Mouse (Mus musculus): ENCODE data around the gene Ptprs. TPM values are rescaled to one million over a fixed set of nuclear protein-coding genes. Genes with fewer than 3 reads are reported as not detected.

Gene Ptprs
- polyA plus RNA-seq, 1 experiment from 2014 or later = 172 TPM

GRCm38 (mm10) chr17:56427857-56428256 is 48.4 kb downstream of the Ptprs start:
- peaks cover 38% of the 10 kb centered on the region for H3K27me3 ChIP-seq (ENCODE audit: insufficient read depth, poor library complexity, severe bottlenecking)

GRCm38 (mm10) chr17:56425941-56426340 is 50.3 kb downstream of the Ptprs start:
- H3K4me3 ChIP-seq = peak overlapping the region; percentile 57
- no peaks in the 10 kb centered on the region for H3K9me3 ChIP-seq
- no peak for DNase-seq (ENCODE audit: low spot score)
- peaks cover 93% of the 10 kb centered on the region for H3K36me3 ChIP-seq
- H3K27ac ChIP-seq = peak overlapping the region; percentile 85
- H3K27me3 ChIP-seq (ENCODE audit: insufficient read depth, poor library complexity, severe bottlenecking) = peaks cover 38% of the 10 kb centered on the region
- H3K4me1 ChIP-seq (replicated peaks) = peaks cover 21% of the 10 kb centered on the region
- WGBS = 37% methylated on average over 3 of the region's 3 CpGs

More at GRCm38 (mm10) chr17:56427857-56428256, 48.4 kb downstream of the Ptprs start:
- 78% methylated on average over 28 of the region's 28 CpGs for WGBS
- Histone ChIP-seq H3K27ac (no peak overlapping the region), H3K4me1 (replicated peaks) (peaks cover 21% of the 10 kb centered on the region), H3K4me3 (no peak overlapping the region), H3K9me3 (no peaks in the 10 kb centered on the region), H3K36me3 (peaks cover 94% of the 10 kb centered on the region)
- no peak for DNase-seq (ENCODE audit: low spot score)

GRCm38 (mm10) chr17:56425584-56425914 is 50.7 kb downstream of the Ptprs start:
- under 1% methylated on average over 44 of the region's 47 CpGs for WGBS
- Histone ChIP-seq H3K4me3 (peak overlapping the region; percentile 57), H3K4me1 (replicated peaks) (peaks cover 21% of the 10 kb centered on the region), H3K27ac (peak overlapping the region; percentile 85), H3K36me3 (peaks cover 93% of the 10 kb centered on the region), H3K9me3 (no peaks in the 10 kb centered on the region), H3K27me3 (ENCODE audit: insufficient read depth, poor library complexity, severe bottlenecking) (peaks cover 38% of the 10 kb centered on the region)
- DNase-seq (ENCODE audit: low spot score) = peak; percentile 85

- DNase-seq (ENCODE audit: low spot score) = peak; percentile 69
- WGBS = 10% methylated on average over 75 of the region's 77 CpGs
- peak overlapping the region; percentile 57 for H3K4me3 ChIP-seq
- peaks cover 21% of the 10 kb centered on the region for H3K4me1 ChIP-seq (replicated peaks)
- H3K36me3 ChIP-seq = peaks cover 98% of the 10 kb centered on the region
- peak overlapping the region; percentile 85 for H3K27ac ChIP-seq
- H3K27me3 ChIP-seq (ENCODE audit: insufficient read depth, poor library complexity, severe bottlenecking) = peaks cover 38% of the 10 kb centered on the region
- H3K9me3 ChIP-seq = no peaks in the 10 kb centered on the region
Observed at GRCm38 (mm10) chr17:56424726-56425583, 51.3 kb downstream of the Ptprs start.

GRCm38 (mm10) chr17:56420022-56420421 is 56.3 kb downstream of the Ptprs start:
- Histone ChIP-seq H3K9me3 (no peaks in the 10 kb centered on the region), H3K36me3 (peaks cover 98% of the 10 kb centered on the region), H3K27me3 (ENCODE audit: insufficient read depth, poor library complexity, severe bottlenecking) (peaks cover 5% of the 10 kb centered on the region; the same call in 1 of the 2 replicates), H3K27ac (no peak overlapping the region), H3K4me3 (no peak overlapping the region), H3K4me1 (replicated peaks) (peaks cover 5% of the 10 kb centered on the region)
- WGBS = 92% methylated on average over 2 of the region's 2 CpGs
- DNase-seq (ENCODE audit: low spot score) = no peak

GRCm38 (mm10) chr17:56418304-56418703 is 58.0 kb downstream of the Ptprs start:
- DNase-seq (ENCODE audit: low spot score) = no peak
- WGBS = 88% methylated on average over 12 of the region's 12 CpGs
- Histone ChIP-seq H3K4me3 (no peak overlapping the region), H3K27me3 (ENCODE audit: insufficient read depth, poor library complexity, severe bottlenecking) (no peaks in the 10 kb centered on the region), H3K9me3 (no peaks in the 10 kb centered on the region), H3K4me1 (replicated peaks) (no peaks in the 10 kb centered on the region), H3K27ac (no peak overlapping the region), H3K36me3 (peaks cover 98% of the 10 kb centered on the region)

GRCm38 (mm10) chr17:56414785-56415184 is 61.5 kb downstream of the Ptprs start:
- no peak for DNase-seq (ENCODE audit: low spot score)
- Histone ChIP-seq H3K9me3 (no peaks in the 10 kb centered on the region), H3K36me3 (peaks cover 100% of the 10 kb centered on the region), H3K4me1 (replicated peaks) (peaks cover 6% of the 10 kb centered on the region), H3K27ac (no peak overlapping the region), H3K4me3 (no peak overlapping the region), H3K27me3 (ENCODE audit: insufficient read depth, poor library complexity, severe bottlenecking) (no peaks in the 10 kb centered on the region)
- 91% methylated on average over 9 of the region's 9 CpGs for WGBS

GRCm38 (mm10) chr17:56413113-56413512 is 63.2 kb downstream of the Ptprs start:
- Histone ChIP-seq H3K4me3 (no peak overlapping the region), H3K27ac (no peak overlapping the region), H3K9me3 (no peaks in the 10 kb centered on the region), H3K4me1 (replicated peaks) (peaks cover 18% of the 10 kb centered on the region), H3K36me3 (peaks cover 91% of the 10 kb centered on the region), H3K27me3 (ENCODE audit: insufficient read depth, poor library complexity, severe bottlenecking) (no peaks in the 10 kb centered on the region)
- no peak for DNase-seq (ENCODE audit: low spot score)
- 80% methylated on average over 13 of the region's 13 CpGs for WGBS

GRCm38 (mm10) chr17:56411437-56411836 is 64.8 kb downstream of the Ptprs start:
- DNase-seq (ENCODE audit: low spot score) = no peak
- Histone ChIP-seq H3K36me3 (peaks cover 74% of the 10 kb centered on the region), H3K27me3 (ENCODE audit: insufficient read depth, poor library complexity, severe bottlenecking) (no peaks in the 10 kb centered on the region), H3K4me1 (replicated peaks) (peaks cover 35% of the 10 kb centered on the region), H3K27ac (no peak overlapping the region), H3K9me3 (no peaks in the 10 kb centered on the region), H3K4me3 (no peak overlapping the region)
- 92% methylated on average over 7 of the region's 7 CpGs for WGBS

- DNase-seq (ENCODE audit: low spot score) = no peak
- H3K27me3 ChIP-seq (ENCODE audit: insufficient read depth, poor library complexity, severe bottlenecking) = no peaks in the 10 kb centered on the region
- H3K9me3 ChIP-seq = no peaks in the 10 kb centered on the region
- peak overlapping the region; percentile 42; the same call in 1 of the 2 replicates for H3K27ac ChIP-seq
- peaks cover 38% of the 10 kb centered on the region for H3K4me1 ChIP-seq (replicated peaks)
- H3K36me3 ChIP-seq = peaks cover 71% of the 10 kb centered on the region
- WGBS = 46% methylated on average over 8 of the region's 8 CpGs
- no peak overlapping the region for H3K4me3 ChIP-seq
Observed at GRCm38 (mm10) chr17:56409759-56410158, 66.5 kb downstream of the Ptprs start.

- Histone ChIP-seq H3K36me3 (peaks cover 70% of the 10 kb centered on the region), H3K27ac (peak overlapping the region; percentile 42; the same call in 1 of the 2 replicates), H3K4me1 (replicated peaks) (peaks cover 38% of the 10 kb centered on the region), H3K9me3 (no peaks in the 10 kb centered on the region), H3K4me3 (no peak overlapping the region), H3K27me3 (ENCODE audit: insufficient read depth, poor library complexity, severe bottlenecking) (no peaks in the 10 kb centered on the region)
- no peak for DNase-seq (ENCODE audit: low spot score)
- 53% methylated on average over 13 of the region's 13 CpGs for WGBS
Observed at GRCm38 (mm10) chr17:56408965-56409625, 67.2 kb downstream of the Ptprs start.

- Histone ChIP-seq H3K9me3 (no peaks in the 10 kb centered on the region), H3K4me3 (no peak overlapping the region), H3K36me3 (peaks cover 70% of the 10 kb centered on the region), H3K27me3 (ENCODE audit: insufficient read depth, poor library complexity, severe bottlenecking) (no peaks in the 10 kb centered on the region), H3K4me1 (replicated peaks) (peaks cover 38% of the 10 kb centered on the region), H3K27ac (peak overlapping the region; percentile 75)
- WGBS = 58% methylated on average over 8 of the region's 8 CpGs
- DNase-seq (ENCODE audit: low spot score) = no peak
Observed at GRCm38 (mm10) chr17:56407379-56407778, 68.9 kb downstream of the Ptprs start.

GRCm38 (mm10) chr17:56406878-56407277 is 69.4 kb downstream of the Ptprs start:
- Histone ChIP-seq H3K27me3 (ENCODE audit: insufficient read depth, poor library complexity, severe bottlenecking) (no peaks in the 10 kb centered on the region), H3K27ac (peak overlapping the region; percentile 75), H3K9me3 (no peaks in the 10 kb centered on the region), H3K36me3 (peaks cover 70% of the 10 kb centered on the region), H3K4me1 (replicated peaks) (peaks cover 38% of the 10 kb centered on the region), H3K4me3 (no peak overlapping the region)
- no peak for DNase-seq (ENCODE audit: low spot score)
- WGBS = 60% methylated on average over 4 of the region's 4 CpGs

Data from hindbrain, embryonic 10.5 days (tissue).